Mouse (Mus musculus) forebrain, embryonic 14.5 days (tissue): ENCODE results near the gene Ptprd. TPM values are rescaled to one million over a fixed set of nuclear protein-coding genes. Genes with fewer than 3 reads are reported as not detected.

Experiments
- ATAC-seq: fragments of 200-750 bp; cut with Nextera tagmentation; 2 replicates; pipeline ENCODE4 v1.8.0; 2017; ENCODE audit warnings: mild to moderate bottlenecking, moderate library complexity
- DNase-seq: peaks from one replicate; pipeline ENCODE4 v3.0.0-alpha.2; 2015; ENCODE audit warnings: low spot score
- H3K27ac ChIP-seq: fragments of 300-500 bp; sonication (generic); 2 replicates; pipeline ENCODE4 v1.5.1; 2014; ENCODE audit warnings: low read depth, mild to moderate bottlenecking, control low read depth, low read length, moderate library complexity
- H3K27me3 ChIP-seq: fragments of 300-500 bp; sonication (generic); replicated peaks from 2 replicates; pipeline ENCODE4 v1.6.1; 2014; ENCODE audit warnings: low read length, control low read depth, mixed read lengths; ENCODE audit not compliant: control insufficient read depth, insufficient read depth
- H3K36me3 ChIP-seq: fragments of 300-500 bp; sonication (generic); 2 replicates; pipeline ENCODE4 v1.6.1; 2014; ENCODE audit warnings: low read length, control low read depth; ENCODE audit not compliant: control insufficient read depth, insufficient read depth
- H3K4me1 ChIP-seq: fragments of 300-500 bp; sonication (generic); 2 replicates; pipeline ENCODE4 v1.6.1; 2014; ENCODE audit warnings: antibody characterized with exemption, low read length, control low read depth; ENCODE audit not compliant: control insufficient read depth, insufficient read depth
- H3K4me2 ChIP-seq: fragments of 300-500 bp; sonication (generic); 2 replicates; pipeline ENCODE4 v1.6.1; 2014; ENCODE audit warnings: mild to moderate bottlenecking, control low read depth, low read length
- H3K4me3 ChIP-seq: fragments of 300-500 bp; sonication (generic); 2 replicates; pipeline ENCODE4 v1.5.1; 2014; ENCODE audit warnings: low read depth, low read length, control low read depth
- H3K9ac ChIP-seq: fragments of 300-500 bp; sonication (generic); 2 replicates; pipeline ENCODE4 v1.6.1; 2014; ENCODE audit warnings: mild to moderate bottlenecking, low read length, control low read depth, moderate library complexity
- H3K9me3 ChIP-seq: fragments of 300-500 bp; sonication (generic); replicated peaks from 2 replicates; pipeline ENCODE4 v1.6.1; 2016; ENCODE audit warnings: low read length, control low read depth, mixed read lengths; ENCODE audit not compliant: control insufficient read depth
- WGBS: fragments of 180-500 bp; shearing (Covaris S2); extraction: QIAGEN DNeasy Blood & Tissue Kit; methylation state at CpG from one replicate; pipeline ENCODE4 v1.1.7; 2014; 5-methylcytosine and 5-hydroxymethylcytosine counted together
- polyA plus RNA-seq: library from polyadenylated mRNA; unstranded; fragments of >200 nt; fragmentation: Nextera tagmentation; extraction: Ambion mirVana; gene quantifications from 2 replicates; pipeline ENCODE4 v1.2.1, GENCODE M21; 2014

The Ptprd gene
- polyA plus RNA-seq, 1 experiment from 2014 or later: 43.3 TPM

DNA sequence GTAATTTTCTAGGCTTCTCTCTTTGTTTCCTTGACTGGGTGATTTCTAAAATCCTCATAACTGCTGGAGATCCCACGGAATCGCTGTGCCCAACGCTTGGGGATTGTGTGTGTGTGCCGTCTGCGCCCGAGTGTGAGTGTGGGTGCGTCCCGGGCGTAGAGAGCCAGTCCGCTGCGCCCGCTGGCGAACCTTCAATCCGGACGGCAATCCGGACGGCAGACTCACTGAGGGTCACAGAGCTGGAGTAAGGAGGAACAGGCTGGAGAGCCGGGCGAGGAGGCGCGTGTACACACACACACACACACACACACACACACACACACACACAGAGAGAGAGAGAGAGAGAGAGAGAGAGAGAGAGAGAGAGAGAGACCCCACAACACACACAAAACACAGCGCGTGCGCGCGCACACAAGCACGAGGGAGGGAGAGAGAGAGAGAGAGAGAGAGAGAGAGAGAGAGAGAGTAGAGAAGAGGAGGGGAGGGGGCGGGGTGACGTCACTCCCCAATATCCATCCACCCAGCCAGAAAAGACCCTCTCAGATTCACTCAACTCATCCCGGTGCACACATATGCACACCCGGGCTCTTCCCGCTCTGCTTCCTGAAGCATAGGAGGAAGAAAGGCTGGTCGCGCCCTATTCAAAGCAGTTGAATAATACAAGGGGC lies 1761.3 kb downstream of the Ptprd start:
- under 1% methylated on average over 33 of the region's 34 CpGs for WGBS

DNA sequence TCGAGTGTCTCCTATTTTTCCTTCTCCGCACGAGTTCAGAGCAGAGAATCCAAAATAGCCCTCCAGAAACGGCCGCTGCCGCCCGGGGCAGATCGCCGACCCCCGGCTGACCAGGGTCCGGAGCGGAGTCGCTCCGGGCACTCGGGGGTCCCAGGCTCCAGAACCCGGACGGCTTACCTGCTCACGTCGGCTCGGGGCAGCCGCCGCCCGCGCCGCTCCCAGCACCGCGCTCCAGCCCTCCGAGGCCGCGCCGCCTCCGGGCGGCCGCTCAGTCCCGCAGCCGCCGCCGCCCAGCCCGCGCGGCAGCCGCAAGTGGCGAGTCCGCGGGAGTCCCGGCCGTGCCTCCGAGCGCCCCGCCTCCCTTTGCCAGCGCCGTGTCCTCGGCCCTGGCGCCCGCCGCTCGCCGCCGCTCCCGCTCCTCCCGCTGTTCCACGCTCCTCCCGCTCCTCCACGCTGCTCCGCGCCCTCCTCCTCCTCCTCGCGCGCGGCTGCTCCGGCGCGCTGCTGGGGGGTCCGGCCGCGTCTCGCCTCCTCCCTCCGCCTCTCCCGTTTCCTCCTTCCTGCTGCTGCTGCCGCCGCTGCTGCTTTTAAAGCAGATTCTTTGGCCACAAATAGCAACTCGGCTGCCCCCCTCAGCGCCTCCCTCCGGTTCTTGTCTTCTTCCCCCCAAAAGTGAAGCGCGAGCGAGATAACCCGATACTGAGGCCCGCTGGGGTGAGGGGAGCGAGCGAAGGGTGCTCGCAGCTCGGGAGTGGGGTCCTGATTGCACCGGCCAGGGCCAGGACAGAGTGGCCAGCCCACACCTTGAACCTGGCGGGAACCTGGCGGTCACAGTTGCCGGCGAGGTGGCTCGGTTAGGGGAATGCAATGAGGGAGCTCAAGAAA lies 1762.1 kb downstream of the Ptprd start:
- DNase-seq (peak; percentile 82), ATAC-seq (peak; percentile 85)
- H3K4me1 ChIP-seq: 0 out of 2 replicates have a peak, but pooled peaks cover 2% of the 10 kb centered on the region
- peak overlapping the region; percentile 95 for H3K27ac ChIP-seq
- under 1% methylated on average over 67 of the region's 99 CpGs for WGBS
- H3K4me3 ChIP-seq: peak overlapping the region; percentile 76
- no peaks in the 10 kb centered on the region for H3K27me3 ChIP-seq
- peak overlapping the region; percentile 69 for H3K4me2 ChIP-seq
- no peaks in the 10 kb centered on the region for H3K9me3 ChIP-seq
- peak overlapping the region; percentile 93 for H3K9ac ChIP-seq
- H3K36me3 ChIP-seq: no peaks in the 10 kb centered on the region

More for the DNA sequence above, 1761.3 kb downstream of the Ptprd start:
- DNase-seq: peak; percentile 93
- no peaks in the 10 kb centered on the region for H3K9me3 ChIP-seq
- H3K27me3 ChIP-seq: no peaks in the 10 kb centered on the region
- H3K36me3 ChIP-seq: no peaks in the 10 kb centered on the region
- peak overlapping the region; percentile 95 for H3K27ac ChIP-seq
- 0 out of 2 replicates have a peak, but pooled peaks cover 2% of the 10 kb centered on the region for H3K4me1 ChIP-seq
- peak overlapping the region; percentile 93 for H3K9ac ChIP-seq
- peak overlapping the region; percentile 76 for H3K4me3 ChIP-seq
- peak; percentile 80 for ATAC-seq
- peak overlapping the region; percentile 69 for H3K4me2 ChIP-seq

DNA sequence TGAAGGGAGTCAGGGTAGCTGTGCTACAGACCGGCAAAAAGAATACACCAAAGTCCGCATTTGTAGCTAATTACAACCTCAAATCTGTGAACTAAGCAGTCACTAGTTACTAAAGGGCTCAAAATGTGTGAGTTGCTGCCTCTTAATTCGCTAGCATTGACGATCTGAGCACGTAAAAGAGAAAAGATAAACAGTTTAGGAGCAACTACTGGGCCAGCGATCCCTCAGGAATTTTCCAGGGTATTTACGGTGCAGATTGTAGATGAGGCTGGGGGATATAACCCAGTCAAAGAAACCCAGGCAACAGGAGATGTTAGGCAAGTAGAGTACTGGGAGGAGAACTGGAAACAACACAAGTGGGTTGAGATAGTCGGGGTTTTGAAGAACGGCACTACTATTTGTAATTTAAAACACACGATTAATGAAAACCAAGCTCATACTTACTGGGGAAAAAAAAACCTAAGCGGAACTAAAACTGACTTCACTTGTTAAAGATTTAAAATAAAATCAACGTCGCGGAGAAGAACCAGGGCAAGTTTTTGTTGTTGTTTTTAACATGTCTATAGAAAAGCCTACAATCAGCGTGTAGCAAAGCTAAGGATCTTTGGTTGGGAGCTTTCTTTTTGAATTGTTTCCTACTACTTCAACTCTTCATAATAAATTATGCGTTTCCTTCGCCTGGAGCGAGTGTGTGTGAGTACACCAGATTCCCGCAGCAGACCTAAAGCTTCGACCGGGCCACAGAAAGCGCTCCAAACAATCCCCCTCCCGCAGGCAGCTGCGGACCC lies 1762.9 kb downstream of the Ptprd start:
- Histone ChIP-seq H3K9ac (peak overlapping the region; percentile 93), H3K4me1 (0 out of 2 replicates have a peak, but pooled peaks cover 2% of the 10 kb centered on the region), H3K4me3 (peak overlapping the region; percentile 76), H3K36me3 (no peaks in the 10 kb centered on the region), H3K27ac (peak overlapping the region; percentile 95), H3K4me2 (peak overlapping the region; percentile 69), H3K27me3 (no peaks in the 10 kb centered on the region), H3K9me3 (no peaks in the 10 kb centered on the region)
- DNase-seq (peak; percentile 66), ATAC-seq (peak; percentile 10; the same call in 1 of the 2 replicates)
- WGBS: under 1% methylated on average over 24 of the region's 24 CpGs

DNA sequence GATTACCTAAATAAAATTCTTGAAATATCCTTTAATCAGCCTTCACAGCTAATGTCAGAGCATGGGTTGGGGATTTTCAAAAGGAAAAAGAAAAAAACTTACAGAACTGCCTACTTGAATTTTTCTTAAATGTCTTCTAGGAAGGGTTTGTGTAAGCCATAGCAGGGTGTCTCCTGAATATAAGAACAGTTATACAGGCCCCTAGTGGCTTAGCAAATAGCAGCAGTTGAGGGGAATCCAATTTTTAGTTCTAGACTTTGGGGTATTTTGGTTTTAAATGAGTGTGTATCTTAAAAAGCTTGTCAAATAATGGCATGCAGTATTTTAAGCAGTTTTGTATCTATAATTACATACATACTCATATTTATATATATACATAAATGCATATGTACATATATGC lies 1764.4 kb downstream of the Ptprd start:
- Histone ChIP-seq H3K4me3 (peak overlapping the region; percentile 76; the same call in 1 of the 2 replicates), H3K27me3 (no peaks in the 10 kb centered on the region), H3K4me1 (0 out of 2 replicates have a peak, but pooled peaks cover 2% of the 10 kb centered on the region), H3K36me3 (no peaks in the 10 kb centered on the region), H3K27ac (no peak overlapping the region), H3K4me2 (peak overlapping the region; percentile 69), H3K9ac (no peak overlapping the region), H3K9me3 (no peaks in the 10 kb centered on the region)
- no peak for ATAC-seq
- peak; percentile 82 for DNase-seq

DNA sequence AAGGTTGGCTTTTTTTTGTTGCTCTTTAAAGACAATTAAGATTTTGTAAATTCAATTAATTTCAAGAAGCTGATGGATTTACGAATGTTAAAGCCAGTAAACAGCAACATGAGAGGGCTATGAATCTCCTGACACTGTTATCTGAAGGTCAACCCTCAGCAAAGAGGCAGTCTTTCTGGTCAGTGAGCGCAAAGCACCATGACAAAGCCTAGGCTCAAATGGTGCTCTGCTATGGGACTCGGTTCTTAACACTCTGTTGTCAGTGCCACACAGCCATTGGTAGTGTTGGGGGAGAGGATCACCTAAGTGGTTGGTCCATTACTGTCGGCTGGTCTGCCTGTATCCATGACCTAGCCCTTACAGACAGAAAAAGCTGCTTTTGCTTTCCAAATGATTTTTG lies 1767.0 kb downstream of the Ptprd start:
- 82% methylated on average over 4 of the region's 4 CpGs for WGBS
- H3K27ac ChIP-seq: no peak overlapping the region
- H3K9ac ChIP-seq: no peak overlapping the region
- no peaks in the 10 kb centered on the region for H3K27me3 ChIP-seq
- H3K4me2 ChIP-seq: no peak overlapping the region
- H3K36me3 ChIP-seq: no peaks in the 10 kb centered on the region
- no peak for DNase-seq
- no peak for ATAC-seq
- peaks cover 4% of the 10 kb centered on the region; the same call in 1 of the 2 replicates for H3K4me1 ChIP-seq
- no peaks in the 10 kb centered on the region for H3K9me3 ChIP-seq
- no peak overlapping the region for H3K4me3 ChIP-seq

DNA sequence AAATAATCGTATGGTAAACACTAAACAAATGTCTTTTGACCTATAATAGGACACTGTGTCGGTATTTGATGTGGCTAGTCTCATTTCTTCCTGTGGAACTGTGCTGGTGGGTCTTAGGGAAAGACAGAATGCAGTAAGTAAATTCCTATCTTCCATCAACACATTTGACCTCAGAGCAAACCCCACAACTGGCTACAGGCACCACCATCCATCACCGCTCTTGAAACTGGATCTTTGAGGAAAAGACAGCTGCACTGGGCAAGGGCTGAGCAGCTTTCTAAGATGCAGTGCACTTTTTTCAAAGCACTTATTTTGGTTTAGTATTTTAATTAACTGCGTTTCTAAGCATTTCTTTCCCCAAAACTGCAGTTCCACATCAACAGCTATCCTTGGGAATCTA lies 1768.2 kb downstream of the Ptprd start:
- H3K4me3 ChIP-seq: no peak overlapping the region
- H3K9me3 ChIP-seq: no peaks in the 10 kb centered on the region
- peaks cover 11% of the 10 kb centered on the region for H3K4me1 ChIP-seq
- 89% methylated on average over 4 of the region's 4 CpGs for WGBS
- H3K27me3 ChIP-seq: no peaks in the 10 kb centered on the region
- DNase-seq (no peak), ATAC-seq (no peak)
- no peak overlapping the region for H3K9ac ChIP-seq
- no peak overlapping the region for H3K27ac ChIP-seq
- no peak overlapping the region for H3K4me2 ChIP-seq
- no peaks in the 10 kb centered on the region for H3K36me3 ChIP-seq

DNA sequence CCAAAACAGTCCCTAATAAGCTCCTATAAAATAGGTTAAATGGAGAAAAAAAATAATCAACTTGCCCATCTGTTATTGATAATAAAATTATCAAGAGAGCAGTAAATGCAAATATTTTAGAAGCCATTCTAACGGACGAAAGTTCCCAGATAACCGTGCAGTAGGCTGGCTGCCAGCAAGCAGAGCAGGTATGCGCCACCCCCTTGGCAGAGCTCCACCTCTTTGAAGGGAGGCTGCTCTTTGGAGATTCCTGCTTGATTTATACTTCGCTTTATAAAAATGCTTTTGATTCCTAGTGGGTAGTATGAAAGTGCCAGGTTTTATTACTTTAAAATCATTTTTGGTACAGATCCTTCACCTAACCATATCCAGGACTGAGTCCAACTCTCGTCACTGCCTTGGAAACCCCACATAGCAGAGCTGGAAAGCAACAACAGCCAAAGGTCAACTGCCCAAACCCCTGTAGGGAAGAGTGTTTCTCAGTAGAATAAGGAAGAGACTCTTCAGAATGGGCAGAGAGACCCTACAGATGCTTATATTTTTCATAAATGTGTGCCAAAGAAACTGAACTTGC lies 1770.9 kb downstream of the Ptprd start:
- Histone ChIP-seq H3K27me3 (no peaks in the 10 kb centered on the region), H3K36me3 (no peaks in the 10 kb centered on the region), H3K4me2 (no peak overlapping the region), H3K9ac (no peak overlapping the region), H3K4me1 (peaks cover 28% of the 10 kb centered on the region), H3K9me3 (no peaks in the 10 kb centered on the region), H3K4me3 (no peak overlapping the region), H3K27ac (no peak overlapping the region)
- ATAC-seq (no peak), DNase-seq (peak; percentile 63)
- WGBS: 29% methylated on average over 6 of the region's 6 CpGs

DNA sequence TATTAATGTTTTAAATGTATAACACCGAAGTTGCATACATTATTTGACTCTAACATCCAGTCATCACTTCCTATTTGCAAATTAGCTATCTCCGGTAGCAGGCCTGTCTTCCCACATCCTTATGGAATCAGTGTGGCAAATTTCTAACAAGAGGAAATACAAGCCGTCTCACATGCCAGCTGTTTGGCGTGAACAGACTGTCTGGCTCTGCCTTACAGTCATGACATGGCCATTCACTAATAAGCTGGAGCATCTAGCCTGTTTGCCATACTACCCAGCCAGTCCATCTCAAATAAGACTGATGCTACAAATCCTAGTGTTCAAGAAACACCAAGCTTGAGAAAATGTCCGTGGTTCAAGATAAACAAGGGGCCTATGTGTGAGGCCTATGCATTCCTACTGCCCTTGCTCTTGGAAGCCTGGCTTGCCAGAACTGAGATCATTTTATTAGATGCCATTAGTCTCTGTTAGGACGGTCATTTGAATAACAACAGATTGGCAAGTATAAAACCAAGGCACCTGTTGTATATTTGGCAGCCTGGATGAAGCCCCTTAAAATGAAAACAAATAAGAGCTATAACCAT lies 1773.2 kb downstream of the Ptprd start:
- Histone ChIP-seq H3K4me3 (no peak overlapping the region), H3K4me1 (peaks cover 30% of the 10 kb centered on the region), H3K27me3 (no peaks in the 10 kb centered on the region), H3K9me3 (no peaks in the 10 kb centered on the region), H3K27ac (no peak overlapping the region), H3K9ac (no peak overlapping the region), H3K4me2 (no peak overlapping the region), H3K36me3 (no peaks in the 10 kb centered on the region)
- 49% methylated on average over 6 of the region's 6 CpGs for WGBS
- DNase-seq (peak; percentile 45), ATAC-seq (peak; percentile 54; the same call in 1 of the 2 replicates)
